Mouse (Mus musculus) granulocyte monocyte progenitor cell, adult 5-6 weeks (primary cell): ENCODE results near the gene Alox12. TPM values are rescaled to one million over a fixed set of nuclear protein-coding genes. Genes with fewer than 3 reads are reported as not detected.

Experiments
- ATAC-seq: replicated peaks from 2 replicates; pipeline ENCODE4 v1.8.0; 2016; ENCODE audit warnings: mild to moderate bottlenecking, moderate TSS enrichment, inconsistent platforms; ENCODE audit not compliant: poor library complexity, severe bottlenecking
- total RNA-seq, 2 experiments: library from RNA; stranded (forward) in 1 of 2; stranded (reverse) in 1 of 2; fragments of 200-712, 200-1000 nt in 1 of 2; fragments of >200 nt in 1 of 2; fragmentation: Nextera tagmentation in 1 of 2; gene quantifications; 2 replicates each; pipeline ENCODE4 v1.2.3; 2014 to 2017

Gene Alox12
- total RNA-seq, 2 experiments from 2014 or later = not detected

- no peak for ATAC-seq
These were observed 12.6 kb downstream of the Alox12 start for GRCm38 (mm10) chr11:70242591-70242990.

GRCm38 (mm10) chr11:70239541-70240279, 15.4 kb downstream of the Alox12 start, which contains the start of the genes Gm21988 and Rnasek:
TSS of gene Gm21988 (minus strand) at chr11:70239830.
TSS of gene Rnasek (minus strand) at chr11:70239842.
- ATAC-seq = peak; percentile 13; the same call in 1 of the 2 replicates

- no peak for ATAC-seq
These were observed 16.3 kb downstream of the Alox12 start for GRCm38 (mm10) chr11:70238591-70239440.

- ATAC-seq = peak; percentile 85
These were observed 17.5 kb downstream of the Alox12 start, which contains the start of gene 0610010K14Rik for GRCm38 (mm10) chr11:70237457-70238167. TSS of gene 0610010K14Rik (minus strand) at chr11:70237914.

GRCm38 (mm10) chr11:70236717-70237116, 18.4 kb downstream of the Alox12 start:
- no peak for ATAC-seq

GRCm38 (mm10) chr11:70235254-70235900, 19.8 kb downstream of the Alox12 start:
- ATAC-seq = no peak

- no peak for ATAC-seq
These were observed 20.7 kb downstream of the Alox12 start for GRCm38 (mm10) chr11:70234497-70234896.

GRCm38 (mm10) chr11:70234037-70234436, 21.1 kb downstream of the Alox12 start:
- no peak for ATAC-seq

GRCm38 (mm10) chr11:70233016-70233415, 22.1 kb downstream of the Alox12 start:
- no peak for ATAC-seq

- ATAC-seq = no peak
These were observed 22.6 kb downstream of the Alox12 start for GRCm38 (mm10) chr11:70232546-70232945.

GRCm38 (mm10) chr11:70230239-70230727, 24.9 kb downstream of the Alox12 start:
- peak; percentile 90 for ATAC-seq

GRCm38 (mm10) chr11:70229260-70230010, 25.7 kb downstream of the Alox12 start, which contains the start of gene Bcl6b:
TSS of gene Bcl6b (minus strand) at chr11:70229798.
- no peak for ATAC-seq

GRCm38 (mm10) chr11:70228828-70229227, 26.3 kb downstream of the Alox12 start:
- ATAC-seq = peak; percentile 46

- no peak for ATAC-seq
These were observed 27.4 kb downstream of the Alox12 start for GRCm38 (mm10) chr11:70227661-70228245.

GRCm38 (mm10) chr11:70227126-70227525, 28.0 kb downstream of the Alox12 start:
- no peak for ATAC-seq

- ATAC-seq = no peak
These were observed 28.6 kb downstream of the Alox12 start for GRCm38 (mm10) chr11:70226602-70226890.

- ATAC-seq = no peak
These were observed 29.2 kb downstream of the Alox12 start for GRCm38 (mm10) chr11:70225798-70226601.

GRCm38 (mm10) chr11:70223724-70224123, 31.4 kb downstream of the Alox12 start:
- no peak; the same call in 1 of the 2 replicates for ATAC-seq
